Mouse (Mus musculus) spleen, postnatal 14 days (tissue): ENCODE data around the gene Bcl9.

Source experiments
- DNase-seq, 2 experiments: peaks; one replicate each; pipeline ENCODE4 v3.0.0; 2021 to 2022; ENCODE audit warnings: low spot score in 2 of 2

Gene Bcl9

DNA sequence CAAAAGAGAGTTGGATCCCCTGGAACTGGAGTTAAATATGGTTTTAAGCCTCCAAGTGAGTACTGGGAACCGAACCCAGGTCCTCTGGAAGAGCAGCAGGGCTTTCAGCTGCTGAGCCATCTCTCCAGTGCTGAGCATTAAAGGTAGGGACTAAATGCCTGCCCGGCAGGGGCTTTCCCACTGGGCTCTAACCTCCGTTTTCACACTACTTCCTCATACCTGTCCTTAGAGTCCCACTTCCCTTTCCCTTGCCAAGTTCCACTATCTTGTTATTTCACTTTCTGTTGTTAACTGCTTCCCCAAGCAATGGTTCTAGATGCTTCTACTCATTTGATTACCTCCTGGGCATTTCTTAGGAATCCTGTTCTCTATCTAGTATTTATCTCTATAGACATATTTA lies 65.4 kb downstream of the Bcl9 start:
- no peak for DNase-seq

- no peak for DNase-seq
Observed at GRCm38 (mm10) chr3:97231857-97232256, 65.9 kb downstream of the Bcl9 start.

DNA sequence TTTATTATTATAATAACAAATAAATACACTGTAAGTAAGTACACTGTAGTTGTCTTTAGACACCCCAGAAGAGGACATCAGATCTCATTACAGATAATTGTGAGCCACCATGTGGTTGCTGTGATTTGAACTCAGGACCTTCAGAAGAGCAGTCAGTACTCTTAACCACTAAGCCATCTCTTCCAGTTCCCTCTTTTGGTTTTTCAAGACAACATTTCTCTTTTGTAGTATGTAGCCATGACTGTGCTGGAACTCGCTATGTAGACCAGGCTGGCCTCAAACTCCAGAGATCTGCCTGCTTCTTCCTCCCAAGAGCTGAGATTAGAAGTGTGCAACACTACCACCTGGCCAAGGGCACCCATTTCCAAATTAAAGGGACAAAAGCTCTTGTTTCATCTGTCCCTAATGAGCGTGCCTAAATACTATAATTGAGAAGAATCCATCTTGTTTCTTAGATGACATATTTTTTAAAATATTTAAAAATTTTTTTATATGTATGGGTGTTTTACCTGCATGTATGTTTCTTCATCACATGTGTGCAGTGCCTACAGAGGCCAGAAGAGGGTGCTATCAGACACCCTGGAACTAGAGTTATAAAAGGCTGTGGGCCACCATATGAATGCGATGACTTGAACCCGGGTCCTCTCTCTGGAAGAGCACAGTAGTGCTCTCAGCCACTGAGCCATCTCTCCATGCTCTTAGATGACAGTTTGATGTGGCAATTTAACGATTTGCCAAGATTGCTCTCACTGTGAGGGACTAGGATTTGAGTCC lies 66.9 kb downstream of the Bcl9 start:
- DNase-seq = no peak

GRCm38 (mm10) chr3:97228457-97228856 lies 69.3 kb downstream of the Bcl9 start:
- DNase-seq = no peak

- no peak for DNase-seq
Observed at GRCm38 (mm10) chr3:97228020-97228419, 69.7 kb downstream of the Bcl9 start.

DNA sequence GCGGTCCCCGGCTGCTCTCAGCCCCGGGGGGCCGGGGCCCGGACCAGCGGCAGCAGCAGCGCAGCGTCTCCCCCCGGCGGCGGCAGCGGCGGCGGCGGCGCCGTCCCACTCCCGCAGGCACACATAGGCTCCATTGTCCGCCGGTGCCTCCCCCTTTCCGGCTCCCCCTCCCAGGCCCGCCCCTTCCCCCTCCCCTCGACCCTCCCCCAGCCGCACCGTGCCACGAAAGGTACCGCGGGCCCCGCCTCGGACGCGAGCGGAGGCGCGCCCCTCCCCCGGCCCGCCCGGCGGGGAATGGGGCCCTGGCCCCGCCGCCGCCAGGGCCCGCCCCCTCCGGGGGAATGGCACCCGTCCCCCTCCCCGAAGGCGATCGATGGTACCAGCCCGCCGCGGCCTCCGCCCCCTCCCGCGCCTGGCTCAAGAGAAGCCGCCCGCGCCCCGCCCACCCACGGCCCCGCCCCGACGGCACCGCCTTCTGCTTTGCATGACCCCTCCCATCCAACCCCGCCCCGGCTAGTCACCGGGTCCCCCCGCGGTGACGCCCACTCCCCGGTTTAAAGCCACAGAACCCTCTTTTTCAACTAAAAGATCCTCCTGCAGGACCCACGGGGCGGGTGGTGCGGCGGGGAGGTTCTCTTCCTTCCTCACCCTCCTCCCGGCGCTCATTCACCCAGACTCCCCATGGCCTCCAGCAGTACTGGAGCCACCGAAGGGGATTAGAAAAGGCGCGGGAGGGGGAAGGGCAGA lies 70.3 kb downstream of the Bcl9 start:
- DNase-seq = peak; percentile 77 to 86

- no peak for DNase-seq
Observed at GRCm38 (mm10) chr3:97226719-97227118, 71.0 kb downstream of the Bcl9 start.

- DNase-seq = no peak
Observed at GRCm38 (mm10) chr3:97225231-97225630, 72.5 kb downstream of the Bcl9 start.

DNA sequence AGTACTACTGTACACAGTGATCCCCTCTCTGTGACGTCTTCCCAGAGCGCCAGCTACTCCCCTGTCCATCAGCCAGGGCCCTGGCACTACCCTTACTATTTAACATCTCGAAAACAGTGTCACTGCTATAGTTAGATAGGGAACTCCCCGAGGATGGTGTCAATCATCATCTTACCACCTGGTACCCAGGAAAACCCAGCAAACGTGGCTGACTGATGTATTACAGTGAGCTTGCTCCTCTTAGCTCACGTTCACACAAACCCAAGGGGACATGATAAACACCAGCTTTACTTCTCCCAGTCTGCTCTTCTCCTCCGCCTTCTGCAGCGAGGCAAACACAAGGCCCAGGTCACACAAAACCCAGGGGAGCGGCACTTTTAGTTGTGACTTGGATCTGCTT lies 74.5 kb downstream of the Bcl9 start:
- DNase-seq = no peak

- DNase-seq = no peak
Observed at GRCm38 (mm10) chr3:97215526-97215925, 82.2 kb downstream of the Bcl9 start.

GRCm38 (mm10) chr3:97214439-97214838 lies 83.3 kb downstream of the Bcl9 start:
- no peak for DNase-seq

DNA sequence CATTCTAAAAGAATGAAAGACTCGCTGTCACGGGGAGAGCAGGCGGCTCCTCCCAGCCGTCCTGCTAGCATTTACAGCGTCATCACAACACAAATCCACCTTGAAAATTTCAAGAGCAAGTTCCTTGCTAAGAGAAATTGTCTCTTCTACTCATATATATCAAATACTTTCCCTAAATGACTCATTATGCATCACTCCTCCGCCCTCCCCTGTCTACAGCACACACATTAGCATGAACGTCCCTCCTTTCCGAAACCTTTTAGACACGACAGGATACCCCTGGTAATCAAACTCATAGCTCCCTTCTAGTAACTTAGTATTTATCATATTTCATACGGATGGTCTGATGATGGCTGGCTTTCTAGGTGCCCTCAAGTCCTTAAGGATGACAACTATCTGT lies 83.8 kb downstream of the Bcl9 start:
- DNase-seq = no peak

- DNase-seq = no peak
Observed at GRCm38 (mm10) chr3:97211177-97211576, 86.5 kb downstream of the Bcl9 start.

GRCm38 (mm10) chr3:97209351-97209750 lies 88.4 kb downstream of the Bcl9 start:
- DNase-seq = no peak

DNA sequence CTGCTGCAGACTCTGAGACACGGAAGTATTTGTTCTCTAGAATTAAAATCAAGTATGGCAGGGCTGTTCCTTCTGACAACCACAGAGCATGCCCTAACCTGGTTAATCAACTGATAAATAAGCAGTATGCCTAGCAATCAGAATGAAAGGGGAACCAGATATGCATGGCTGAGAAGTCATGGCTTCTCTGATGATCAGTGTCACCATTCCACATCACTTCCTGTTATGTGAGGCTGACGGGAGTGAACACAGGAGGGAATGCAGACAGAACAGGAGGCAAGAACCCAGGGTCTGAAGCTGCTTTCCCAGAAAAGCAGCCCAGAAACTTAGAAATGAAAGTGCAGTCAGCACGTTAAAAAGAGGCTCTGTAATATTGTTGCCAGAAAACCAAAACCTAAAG lies 91.2 kb downstream of the Bcl9 start:
- no peak for DNase-seq

DNA sequence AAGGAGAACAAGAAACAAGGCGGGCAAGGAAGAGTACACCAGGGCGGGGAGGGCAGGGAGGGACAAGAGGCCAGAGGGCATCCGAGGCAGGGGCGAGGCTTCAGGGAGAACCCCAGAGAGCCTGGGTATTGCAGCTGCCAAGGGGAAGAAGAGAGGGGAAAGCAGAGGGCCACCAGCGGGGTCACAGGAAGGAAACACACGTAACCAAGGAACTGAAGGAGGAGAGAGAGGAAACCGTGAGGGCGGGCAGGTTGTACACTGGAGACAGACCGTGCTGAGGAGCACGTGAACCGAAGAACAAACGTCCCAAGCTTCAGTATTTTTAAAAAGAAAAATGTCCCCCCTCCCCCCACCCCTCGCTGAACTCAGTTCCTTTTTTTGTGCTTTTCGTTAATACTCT lies 93.8 kb downstream of the Bcl9 start:
- DNase-seq = no peak

- peak in 1 of 2 experiments; percentile 45 for DNase-seq
Observed at GRCm38 (mm10) chr3:97201943-97202342, 95.8 kb downstream of the Bcl9 start.

DNA sequence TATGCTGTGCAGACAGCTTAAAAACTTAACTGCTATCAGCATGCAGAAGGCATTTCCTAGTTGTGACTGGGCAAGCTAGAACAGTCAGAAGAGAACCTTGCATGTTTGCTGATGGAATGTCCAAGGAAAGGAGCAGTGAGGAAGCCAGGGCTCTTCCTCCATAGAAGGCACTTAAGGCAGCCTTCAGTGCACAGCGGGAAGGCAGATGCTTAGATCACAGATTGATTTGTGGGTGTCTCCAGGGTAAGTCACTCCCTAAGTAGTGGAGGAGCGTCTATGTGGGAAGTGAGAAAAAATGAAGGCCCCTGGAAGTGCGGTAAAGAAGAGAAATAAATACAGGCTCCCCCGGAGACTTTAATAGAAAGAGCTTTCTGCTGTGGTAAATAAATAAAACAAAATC lies 98.5 kb downstream of the Bcl9 start:
- DNase-seq = no peak

GRCm38 (mm10) chr3:97196571-97196970 lies 101.1 kb downstream of the Bcl9 start:
- no peak for DNase-seq

DNA sequence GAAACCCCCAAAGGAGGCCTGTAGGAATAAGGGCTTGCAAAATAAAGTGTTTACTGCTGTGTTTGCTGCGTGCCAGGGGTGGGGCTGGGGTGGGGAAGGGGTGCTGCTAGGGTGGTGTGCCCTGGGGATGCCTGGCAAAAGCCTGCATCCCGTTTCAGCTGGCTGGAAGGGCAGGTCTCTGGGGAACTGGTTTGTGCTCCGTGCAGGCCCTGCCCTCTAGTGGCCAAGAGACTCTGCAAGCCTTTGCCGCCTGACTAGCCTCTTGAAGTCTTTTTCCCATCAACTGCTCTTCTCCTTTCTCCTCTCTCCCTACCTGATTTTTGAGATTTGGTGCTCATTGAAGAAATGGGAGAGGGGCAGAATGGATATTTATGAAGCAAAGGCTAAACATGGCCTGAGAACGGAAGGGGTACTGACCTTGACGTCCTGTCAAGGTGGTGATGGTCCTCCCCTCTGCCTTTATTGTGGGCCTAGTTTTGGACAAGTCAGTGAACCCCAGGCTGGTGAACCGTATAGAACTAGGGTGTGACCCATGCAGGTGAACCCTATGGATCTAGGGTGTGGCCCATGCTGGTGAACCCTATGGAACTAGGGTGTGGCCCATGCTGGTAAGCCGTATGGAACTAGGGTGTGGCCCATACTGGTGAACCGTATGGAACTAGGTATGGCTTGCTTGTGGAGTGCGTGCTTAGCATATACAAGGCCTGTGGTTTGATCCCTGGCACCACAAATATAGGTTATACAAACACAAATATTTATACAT lies 112.4 kb downstream of the Bcl9 start:
- DNase-seq = peak in 1 of 2 experiments; percentile 33

DNA sequence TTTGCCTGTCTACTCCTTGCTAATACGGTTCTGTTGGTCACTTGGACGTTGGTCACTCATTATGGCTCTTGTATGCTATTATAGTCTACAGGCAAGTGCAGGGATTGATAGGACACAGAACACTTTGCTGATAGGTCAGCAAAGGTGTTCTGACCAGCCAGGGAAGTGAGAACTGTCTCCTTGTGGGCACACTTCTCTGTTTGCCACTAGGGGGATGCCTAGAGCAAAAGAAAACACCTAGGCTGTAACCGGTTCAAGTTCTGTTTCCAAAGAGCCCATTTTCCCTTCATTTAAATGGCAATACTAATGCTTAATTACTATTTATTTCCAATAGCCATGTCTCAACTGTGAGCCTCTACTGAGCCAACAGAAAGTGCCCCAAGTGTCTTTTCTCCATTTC lies 113.9 kb downstream of the Bcl9 start:
- DNase-seq = no peak

DNA sequence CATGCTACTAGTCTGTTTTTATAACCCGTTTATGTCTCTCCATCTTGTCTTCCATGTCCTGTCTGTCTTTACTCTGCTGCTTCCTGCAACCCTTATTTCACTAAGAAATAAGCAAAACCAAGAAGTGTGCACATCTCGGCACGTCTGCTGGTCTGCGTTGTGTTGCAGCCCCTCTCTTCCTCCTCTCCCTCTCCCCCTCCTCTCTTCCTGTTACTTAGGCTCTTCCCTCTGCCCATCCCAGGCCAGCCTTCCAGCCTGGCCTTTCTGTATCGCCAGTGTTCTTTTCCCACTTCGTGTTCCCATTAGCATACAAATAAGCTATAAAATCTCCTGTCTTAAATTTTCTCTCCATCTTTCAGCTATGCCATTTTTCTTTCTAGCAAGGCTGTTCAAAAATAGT lies 117.2 kb downstream of the Bcl9 start:
- DNase-seq = no peak

DNA sequence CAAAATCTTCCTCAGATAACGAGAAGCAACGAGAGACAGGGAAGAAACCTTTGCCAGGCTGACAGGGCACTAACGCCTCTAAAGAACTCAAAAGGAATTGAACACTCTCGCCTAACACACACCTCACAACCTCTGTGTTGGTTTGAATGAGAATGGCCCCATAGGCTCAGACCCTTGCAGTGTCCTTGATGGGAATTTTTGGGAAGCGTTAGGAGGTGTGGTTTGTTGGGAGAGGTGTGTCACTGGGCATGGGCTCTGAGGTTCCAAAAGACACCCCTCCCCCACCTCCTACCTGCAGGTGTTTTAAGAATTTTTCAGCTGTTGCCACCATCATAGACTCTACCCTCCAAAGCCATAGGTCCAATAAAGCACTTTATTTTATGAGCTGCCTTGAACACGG lies 118.8 kb downstream of the Bcl9 start:
- no peak for DNase-seq
